Mouse (Mus musculus) right cerebral cortex, postnatal 10 days (tissue): ENCODE measurements around the gene Ermard.

Source experiments
- DNase-seq, 2 experiments: peaks; one replicate each; pipeline ENCODE4 v3.0.0; 2021; ENCODE audit warnings: low spot score in 2 of 2

Gene Ermard

DNA sequence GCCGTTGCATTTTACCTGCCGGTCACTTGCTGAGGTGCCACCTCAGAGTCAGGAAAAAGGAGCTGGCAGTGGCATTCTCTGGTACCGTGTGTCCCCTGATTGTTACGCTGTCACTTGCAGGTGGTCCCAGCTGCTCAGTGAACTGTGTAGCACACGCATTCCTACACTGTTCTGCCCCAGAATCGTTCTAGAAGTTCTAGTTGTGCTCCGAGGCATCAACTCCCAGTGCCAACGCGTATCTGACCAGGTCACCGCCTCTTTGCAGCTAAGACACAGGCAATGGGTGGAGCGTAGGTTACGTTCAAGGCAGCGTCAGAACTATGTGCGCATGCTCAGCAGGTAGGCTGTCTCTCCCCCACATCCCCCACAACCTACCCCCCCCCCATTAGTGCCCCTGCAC lies 18.6 kb downstream of the Ermard start:
- peak in 1 of 2 experiments; percentile 11 for DNase-seq

DNA sequence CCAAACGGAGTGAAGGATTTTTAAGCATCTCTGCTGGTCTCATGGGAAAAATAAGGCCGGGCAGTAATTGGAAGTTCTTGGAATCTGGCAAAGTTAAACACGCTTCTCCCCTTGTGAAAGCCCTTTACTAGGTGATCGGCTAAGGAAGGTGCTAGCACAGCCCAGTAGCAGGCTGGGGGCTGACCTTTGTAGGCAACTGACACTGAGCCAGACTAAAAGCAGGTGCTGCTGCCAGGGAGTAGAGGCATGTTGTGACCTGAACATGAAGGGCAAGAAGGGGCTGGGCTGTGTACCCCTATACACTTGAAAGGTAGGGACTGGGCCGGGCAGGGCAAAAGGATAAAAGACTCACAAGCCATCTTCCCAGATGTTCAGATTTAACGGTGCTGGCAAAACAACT lies 19.3 kb downstream of the Ermard start:
- peak in 1 of 2 experiments; percentile 4 for DNase-seq

DNA sequence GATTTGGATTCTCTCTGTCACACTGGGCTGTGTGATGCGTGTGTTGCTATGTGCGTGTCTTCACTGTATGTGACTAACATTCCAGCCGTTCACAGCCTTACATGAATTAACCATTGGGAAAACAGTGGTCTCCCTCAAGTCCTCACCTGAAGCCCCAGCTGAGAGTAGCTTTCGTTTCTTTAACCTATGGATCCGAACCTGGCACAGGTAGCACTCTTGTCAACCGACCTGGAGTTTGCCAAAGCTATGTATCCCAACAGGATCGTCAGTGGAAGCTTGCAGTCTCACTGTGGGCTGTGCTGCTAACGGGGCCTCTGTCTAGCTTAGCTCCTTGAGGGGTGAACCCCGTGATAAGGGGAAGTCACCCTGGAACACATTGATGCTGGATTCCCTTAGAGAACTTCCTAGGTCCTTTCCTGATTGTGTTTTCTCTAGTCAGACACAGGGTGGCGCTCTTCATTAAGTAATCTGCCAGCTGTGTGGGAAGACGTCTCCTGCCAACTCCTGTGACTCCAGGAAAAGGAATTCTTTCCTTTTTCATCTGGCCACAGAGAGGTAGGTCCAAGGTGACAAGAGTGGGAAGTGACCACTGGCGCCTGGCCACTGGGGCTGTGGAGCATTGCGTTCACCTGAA lies 24.5 kb downstream of the Ermard start:
- peak; percentile 77 to 85 for DNase-seq

DNA sequence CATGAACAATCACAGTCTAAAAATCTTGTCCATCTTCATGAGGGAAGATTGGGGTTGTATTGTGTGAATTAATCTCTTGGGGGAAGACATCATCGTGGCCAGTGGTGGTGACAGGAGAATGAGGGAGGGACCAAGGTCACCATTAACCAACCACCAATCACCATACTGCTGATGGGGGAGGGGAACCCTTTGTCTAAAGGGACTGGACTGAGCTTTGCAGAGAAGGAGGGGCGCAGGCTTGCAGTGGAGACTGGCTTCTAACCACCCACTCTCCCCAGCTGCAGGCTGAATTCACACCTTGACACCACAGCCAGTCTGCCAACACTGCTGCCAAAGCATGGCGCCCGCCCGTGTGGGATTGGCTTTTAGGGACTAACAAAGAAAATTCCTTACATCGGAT lies 25.1 kb downstream of the Ermard start:
- peak; percentile 42 to 52 for DNase-seq

DNA sequence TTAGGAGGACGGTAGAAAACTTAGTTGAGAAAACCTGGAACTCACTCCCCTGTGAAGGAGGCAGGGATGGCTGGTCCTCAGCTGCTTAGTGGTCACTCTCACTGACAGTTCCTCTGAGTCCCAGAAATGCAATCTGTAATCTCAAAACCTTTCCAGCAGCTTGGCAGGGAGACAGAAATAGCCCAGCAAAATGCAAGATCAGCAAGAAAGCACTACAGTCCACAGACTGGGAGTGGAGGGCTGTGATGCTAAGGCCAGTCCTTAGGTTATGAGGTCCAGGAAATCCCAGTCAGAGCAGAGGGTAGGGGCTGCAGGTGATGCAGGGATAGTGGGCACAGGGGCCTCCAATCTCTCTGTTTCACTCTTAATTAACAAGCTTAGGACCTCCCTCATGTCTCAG lies 25.9 kb downstream of the Ermard start:
- DNase-seq = peak in 1 of 2 experiments; percentile 22

DNA sequence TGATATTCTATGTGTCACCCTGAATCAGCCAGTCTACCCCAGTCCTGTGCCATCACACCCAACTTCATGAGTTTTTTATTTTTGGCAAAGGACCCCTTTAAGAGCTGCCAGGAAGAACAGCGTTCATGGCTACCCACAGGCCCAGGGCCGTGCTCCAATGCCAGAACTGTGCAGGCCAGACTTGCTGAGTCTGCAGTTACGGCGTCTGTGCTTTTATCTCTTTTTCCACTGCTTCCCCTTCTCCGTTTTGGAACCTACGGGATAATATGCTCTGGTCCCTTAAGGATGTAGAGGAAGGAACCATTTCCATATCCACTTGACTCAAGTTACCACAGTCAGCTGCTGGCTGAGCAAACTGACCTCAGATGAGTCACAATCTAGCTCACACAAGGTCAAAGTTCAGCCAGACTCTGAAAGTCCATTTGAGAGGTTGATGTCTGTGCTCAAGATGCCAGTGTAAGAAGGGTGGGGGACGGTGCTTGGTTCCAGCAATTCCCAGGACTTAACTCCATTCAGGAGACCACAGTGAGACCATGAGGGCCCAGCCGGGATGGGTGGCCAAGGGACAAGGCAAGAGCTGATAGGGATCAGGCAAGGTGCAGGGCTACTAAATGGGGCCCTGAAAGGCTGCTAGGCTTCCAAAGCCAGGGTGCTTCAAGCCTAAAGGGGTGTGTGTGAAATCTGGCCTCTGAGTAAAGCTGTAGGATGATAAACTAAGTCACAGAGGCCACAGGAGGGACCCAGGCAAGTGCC lies 27.2 kb downstream of the Ermard start:
- DNase-seq = peak in 1 of 2 experiments; percentile 18

DNA sequence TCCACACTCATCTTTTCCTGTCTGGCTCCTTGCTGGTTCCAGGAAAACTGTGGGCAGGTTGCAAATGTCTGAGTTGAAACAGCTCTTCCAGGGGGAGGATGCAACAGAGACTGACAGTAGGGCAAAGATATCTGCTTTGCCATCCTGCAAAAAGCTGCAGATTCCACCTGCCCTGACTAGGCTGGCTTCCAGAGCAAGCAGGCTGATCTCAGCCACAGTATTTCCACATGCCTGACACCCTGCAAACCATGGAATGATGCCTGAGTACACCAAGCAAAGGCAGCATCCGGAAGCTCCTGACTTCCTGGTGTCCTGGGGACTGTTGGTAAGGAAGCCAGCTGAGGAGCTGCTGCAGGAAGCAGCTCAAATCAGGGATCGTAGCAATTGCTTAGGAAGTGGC lies 28.1 kb downstream of the Ermard start:
- DNase-seq = peak in 1 of 2 experiments; percentile 29

DNA sequence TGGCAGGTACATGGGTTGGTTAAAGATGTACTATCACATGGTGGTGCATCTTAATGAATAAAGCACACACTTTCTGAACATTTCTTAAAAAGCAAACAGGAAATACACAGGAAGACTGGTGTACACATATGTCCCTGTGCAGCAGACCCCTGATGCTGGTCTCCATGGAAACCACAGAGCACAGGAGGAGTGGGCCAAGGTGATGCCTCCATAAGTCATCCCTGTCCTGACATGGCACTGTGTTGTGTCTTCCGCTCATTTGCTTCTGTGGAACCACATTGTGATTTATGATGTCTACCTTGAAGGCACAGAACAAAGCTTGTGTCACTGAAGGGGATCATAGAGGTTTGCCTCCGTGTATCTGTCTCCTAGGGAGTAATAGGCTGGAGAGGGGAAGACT lies 31.2 kb downstream of the Ermard start:
- no peak for DNase-seq

DNA sequence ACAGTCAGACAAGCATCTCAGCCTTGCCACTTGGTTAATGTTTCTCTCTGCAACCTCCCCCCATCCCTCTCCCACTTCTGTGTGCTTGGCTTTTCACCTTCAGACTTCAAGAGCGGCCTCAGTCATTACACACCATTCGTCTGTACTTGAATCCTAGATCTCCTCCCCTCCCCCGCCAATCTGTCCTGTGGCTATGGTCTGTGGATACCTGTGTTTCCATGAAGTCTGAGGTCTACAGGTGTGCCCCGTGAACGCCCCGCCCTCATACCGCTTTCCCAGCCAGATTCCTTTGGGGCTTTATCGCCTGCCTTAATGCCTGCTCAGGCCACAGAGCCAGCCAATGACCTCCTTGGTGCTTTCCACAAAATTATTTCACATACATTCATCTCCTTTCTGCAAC lies 34.0 kb downstream of the Ermard start:
- no peak for DNase-seq

DNA sequence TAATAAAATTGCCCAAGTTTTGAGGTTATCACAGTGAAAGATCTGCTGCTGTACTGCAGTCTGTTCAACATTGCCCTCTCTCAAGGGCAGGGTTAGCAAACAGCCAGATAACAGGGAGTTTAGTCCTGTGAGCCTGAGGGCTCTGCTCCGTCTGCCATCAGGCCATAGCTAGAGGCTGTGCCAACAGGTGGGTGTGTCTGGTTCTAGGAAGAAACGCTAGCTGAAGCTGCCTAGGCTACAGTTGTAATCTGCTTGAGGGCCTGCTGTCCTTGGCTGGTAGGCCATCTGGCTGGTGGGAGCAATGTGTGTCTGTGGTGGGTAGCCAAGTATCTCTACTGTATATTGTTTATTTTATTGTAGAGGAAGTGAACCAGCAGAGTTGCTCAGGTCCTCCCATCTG lies 36.5 kb downstream of the Ermard start:
- peak in 1 of 2 experiments; percentile 40 for DNase-seq

DNA sequence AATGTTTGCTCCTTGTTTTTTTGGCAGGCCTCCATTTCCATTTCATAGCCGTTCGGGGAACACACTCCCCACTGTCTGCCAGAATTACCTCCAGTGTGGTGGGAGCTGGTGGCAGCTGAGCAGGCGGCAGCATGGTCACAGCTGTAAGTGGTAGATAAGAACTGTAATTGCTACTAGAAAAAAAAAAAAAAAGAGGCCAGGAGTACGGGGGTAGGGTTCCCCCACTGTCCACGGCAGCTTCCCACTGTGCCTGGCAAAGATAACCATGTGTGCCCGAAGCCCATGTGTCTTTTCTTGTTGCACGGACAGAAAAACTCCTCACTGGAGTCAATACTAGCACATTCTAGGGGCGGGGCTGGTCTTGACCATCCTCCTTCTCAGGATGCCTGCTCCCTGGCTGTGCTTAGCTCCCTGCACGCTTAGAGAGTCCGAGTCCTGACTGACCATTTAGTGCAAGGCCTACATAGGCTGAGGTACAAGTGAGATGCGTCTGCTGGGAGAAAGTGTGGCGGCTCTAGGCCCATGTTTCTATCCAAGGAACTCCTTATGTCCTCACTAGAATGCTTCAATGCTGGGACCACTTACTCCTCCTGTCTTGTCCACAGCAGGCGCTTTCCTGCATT lies 43.3 kb downstream of the Ermard start:
- DNase-seq = no peak

DNA sequence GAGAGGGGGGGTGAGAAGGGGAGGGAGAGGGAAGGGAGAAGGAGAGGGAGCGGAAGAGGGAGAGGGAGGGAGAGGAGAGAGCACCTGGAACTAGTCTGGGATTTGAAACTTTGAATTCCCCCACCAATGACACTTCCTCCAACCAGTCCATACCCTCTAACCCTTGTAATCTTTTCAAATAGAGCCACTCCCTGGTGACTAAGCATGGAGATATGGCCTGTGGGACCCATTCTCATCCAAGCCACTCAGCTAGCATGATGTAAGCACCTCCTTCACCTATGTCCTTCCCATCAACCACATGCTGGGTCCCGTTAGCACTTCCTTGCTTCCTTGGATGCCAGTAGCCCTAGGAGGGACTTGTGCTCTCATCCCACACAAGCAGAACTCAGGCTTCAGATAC lies 44.0 kb downstream of the Ermard start:
- DNase-seq = no peak

DNA sequence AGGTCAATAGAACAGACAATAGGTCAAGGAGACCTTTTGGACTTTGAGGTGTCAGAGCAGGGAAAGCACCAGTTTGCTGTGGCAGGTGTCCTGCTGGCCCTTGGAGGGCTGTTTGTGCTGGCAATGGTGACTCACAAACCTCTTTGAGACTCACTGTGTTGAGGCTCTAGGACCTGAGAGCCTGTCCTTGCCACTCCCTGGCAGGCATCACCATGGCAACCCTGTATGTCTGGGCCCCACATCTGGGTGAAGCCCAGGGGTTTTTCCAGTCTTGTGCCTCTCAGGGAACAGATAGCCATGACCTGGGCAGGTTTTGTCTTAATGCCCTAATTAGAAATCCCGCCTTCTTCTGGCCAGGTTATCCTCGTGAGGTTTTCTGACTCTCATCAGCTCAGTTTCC lies 47.2 kb downstream of the Ermard start:
- DNase-seq = no peak

DNA sequence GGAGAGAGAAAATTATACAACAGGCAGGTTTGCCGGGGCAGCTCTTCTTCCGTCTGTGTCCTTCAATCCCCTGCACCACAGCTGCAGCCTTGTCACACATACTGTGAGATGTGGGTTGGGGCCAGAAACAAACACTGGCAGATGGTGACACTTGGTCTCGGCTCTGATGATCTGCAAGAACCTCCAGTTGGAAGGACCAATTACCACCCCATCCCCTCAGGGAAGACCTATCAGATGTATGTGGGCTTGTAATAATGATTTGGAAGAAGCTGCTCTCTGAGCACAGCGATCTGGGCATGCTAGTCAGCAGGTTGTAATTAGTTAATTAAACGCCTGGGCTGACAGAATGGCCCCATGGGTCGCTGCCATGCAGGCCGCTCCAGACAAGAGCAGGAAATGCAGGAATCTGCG lies 47.6 kb downstream of the Ermard start:
- no peak for DNase-seq

DNA sequence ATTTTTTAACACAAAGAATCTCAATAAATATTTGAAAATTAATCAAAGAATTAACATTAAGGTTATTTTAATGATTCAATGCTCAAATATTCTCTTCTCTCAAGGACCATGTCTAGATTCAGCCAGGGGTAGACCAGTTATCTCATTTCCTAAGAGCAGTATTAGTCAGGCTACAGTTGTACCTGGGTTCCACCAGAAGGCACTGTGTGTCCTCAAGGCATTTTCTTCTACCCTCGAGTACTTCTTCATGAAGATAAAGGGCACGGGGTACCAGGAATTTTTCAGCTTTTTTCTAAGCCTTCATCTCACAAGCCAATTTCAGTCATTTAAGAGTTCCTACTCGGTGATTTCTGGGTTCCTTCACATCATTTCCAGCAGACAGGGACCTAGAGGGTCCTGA lies 50.7 kb downstream of the Ermard start:
- no peak for DNase-seq

DNA sequence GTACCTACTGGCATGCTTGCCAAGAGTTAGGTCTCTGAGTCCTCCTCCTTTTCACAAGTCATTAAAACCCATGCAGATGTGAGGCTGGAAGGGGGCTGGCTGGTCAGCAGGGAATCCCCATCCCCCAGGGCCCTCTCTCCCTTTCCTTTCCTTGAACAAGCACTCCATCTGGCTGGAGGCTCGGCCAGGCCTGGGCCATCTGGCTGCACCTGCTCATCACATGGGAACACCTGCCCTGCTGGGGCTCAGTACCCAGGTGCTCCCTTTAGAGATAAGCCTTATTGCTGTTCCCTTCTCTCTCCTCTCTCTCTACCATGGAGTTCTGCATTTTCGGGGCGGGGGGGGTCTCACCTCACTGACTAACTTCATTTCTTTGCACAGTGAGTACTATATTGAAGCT lies 52.5 kb downstream of the Ermard start:
- no peak for DNase-seq

DNA sequence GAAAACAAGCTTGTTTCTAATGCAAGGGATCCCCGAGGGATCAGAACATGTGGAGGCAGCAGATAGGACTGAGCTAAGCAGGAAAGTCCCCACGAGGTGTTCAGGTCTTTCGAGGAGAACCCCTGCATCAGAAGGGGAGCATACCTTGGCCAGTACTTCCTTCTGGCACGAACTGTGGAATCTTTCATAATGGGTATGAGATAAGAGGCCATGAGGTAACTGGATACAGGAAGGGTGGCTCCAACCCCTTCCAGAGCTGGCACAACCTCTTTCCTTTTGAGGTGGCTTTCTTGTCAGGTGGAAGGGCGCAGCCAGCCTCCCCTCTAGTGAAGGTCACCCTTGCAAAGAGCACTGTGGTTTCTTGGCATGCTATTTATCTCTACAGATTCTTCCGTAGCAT lies 55.8 kb downstream of the Ermard start:
- no peak for DNase-seq

DNA sequence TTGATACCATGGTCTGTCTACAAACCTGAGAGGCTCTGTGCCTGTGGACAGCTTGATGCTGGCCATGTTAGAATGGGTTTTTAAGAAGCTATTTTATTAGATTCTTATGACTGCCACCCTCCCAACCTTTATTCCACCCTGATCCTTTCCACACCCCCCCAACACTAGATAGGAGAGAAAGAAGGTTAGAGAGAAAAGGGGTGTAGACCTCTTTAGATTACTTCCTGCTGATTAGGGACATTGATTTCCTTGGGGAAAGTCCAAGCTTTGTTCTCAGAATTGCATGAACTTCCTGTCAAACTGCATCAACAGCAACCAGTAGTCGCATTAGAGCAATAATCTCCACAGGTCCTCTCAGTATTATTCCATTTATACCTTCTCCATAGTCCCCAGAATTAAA lies 57.7 kb downstream of the Ermard start:
- DNase-seq = no peak

DNA sequence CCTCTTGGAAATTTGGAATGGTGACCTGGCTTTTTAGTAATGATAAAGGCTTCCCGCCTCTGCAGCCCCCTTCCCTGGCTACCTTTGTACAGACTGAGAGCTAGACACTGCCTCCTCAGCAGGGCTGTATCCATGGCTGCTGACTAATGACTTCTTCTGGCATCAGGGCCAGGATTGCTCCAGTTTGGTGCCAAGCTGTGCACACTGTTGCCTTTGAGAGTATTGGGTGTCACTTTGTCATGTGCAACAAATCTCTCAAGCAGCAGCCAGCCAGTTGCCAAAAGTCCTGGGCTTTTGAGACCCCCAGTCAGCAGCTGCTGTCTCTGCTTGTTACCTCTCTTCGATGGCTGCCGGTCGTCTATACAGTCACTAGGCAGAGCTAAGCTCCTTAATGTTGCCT lies 60.3 kb downstream of the Ermard start:
- no peak for DNase-seq

DNA sequence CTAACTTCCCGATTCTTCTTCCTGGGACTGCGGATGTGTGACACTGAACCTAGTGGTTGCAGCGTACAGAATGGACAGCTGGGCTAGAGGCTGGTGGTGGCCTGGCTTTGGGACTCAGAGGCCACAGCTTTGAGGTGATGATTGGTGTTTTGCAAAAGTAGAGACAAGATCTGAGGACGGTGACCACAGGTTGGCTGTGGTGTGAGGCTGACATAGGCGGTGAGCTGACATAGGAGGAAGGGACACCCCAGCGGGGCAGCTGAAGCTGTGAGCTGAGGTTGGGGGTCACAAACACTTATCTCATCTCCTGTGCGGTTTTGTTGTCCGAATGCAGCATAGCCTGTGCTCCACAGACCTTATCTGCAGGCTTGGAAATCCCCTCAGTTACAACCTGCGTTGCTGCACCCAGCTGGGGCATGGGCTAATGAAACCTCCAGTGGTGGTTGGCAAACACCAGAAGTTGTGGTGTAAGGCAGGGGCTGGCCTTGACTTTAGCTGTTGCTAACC lies 66.2 kb downstream of the Ermard start:
- no peak for DNase-seq

DNA sequence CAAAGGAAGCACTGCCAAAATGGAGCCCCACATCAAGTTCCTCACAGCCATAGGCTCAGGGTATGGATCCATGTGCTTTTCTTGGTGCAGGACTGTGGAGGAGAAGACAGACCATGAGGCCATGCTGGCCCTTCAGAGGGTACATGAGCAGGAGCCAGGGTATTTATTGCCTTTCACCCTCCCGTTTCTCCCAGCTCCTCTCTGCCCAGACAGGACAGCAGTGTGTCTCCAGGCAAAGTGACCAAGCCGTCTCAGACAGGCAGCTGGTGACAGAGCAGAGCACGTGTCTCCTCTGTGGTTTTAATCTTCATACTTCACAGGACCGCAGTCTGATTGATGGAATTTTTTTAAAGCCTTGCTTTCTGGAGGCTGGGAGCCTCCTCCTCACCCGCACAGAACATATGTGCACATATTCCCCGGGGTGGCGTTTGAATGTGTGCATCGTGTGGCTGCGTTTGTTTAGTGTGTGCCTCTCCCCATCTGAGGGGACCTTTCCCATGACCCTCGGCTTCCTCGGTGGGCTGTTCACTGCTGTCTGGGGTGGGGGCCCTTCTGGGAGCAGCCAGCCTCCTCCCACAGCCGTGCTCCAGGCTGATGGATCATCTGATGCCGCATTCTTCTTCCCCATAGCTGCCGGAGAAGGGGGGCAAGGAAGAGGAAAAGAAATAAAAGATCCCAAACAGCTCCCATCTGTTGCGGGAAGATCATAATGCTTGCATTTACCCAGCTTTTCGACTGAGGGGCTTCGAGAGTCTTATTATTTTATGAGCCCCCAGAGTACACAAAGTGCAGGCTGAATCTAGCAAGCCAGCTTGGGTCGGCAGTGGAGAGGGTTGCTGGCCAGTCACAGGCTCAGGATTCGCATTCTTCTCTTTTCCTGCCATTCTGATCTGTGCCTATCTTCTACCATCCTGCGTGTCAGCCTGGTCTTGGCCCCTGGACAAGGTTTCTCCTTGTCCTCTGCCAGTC lies 67.7 kb downstream of the Ermard start:
- peak; percentile 38 to 42 for DNase-seq

DNA sequence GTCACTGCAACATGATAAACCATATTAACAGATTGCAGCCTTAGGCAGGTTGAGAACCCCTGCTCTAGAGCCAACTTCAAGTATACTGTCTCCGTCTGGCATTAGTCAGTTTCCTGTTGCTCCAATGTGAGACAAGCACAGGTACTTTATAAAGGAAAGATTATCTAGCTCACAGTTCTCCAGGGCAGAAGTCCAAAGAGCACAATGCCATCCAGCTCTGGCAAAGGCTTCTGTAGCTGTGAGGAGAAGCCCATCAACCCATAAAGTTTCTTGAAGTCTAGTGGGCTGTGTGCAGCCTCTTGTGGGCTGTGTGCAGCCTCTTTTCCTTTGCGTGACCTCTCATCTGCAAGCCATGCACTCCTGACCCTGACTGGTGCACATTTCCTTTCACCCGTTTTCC lies 74.5 kb downstream of the Ermard start:
- no peak for DNase-seq
